Mouse (Mus musculus): ENCODE data around the gene Psmf1.

The Psmf1 gene

DNA sequence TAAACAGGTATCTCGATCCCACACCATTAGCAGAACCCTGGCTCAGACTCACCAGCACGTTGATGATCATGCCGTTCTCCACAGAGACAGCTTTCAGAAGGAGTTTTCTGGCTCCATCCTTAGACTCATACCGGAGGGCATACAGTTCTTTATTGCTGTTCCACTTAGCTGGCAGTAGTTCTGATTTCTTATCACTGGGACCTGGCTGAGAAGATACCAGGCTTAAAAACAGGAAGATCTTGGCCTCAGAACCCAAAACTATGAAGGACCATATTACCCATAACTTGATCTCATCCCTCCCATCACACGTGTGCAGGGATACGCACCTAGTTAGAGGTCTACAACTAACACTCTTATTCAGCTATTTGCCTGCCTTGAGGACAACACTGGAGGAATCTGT is 8.6 kb downstream of the Psmf1 start:
- 87% methylated on average over 6 of the region's 6 CpGs for WGBS

DNA sequence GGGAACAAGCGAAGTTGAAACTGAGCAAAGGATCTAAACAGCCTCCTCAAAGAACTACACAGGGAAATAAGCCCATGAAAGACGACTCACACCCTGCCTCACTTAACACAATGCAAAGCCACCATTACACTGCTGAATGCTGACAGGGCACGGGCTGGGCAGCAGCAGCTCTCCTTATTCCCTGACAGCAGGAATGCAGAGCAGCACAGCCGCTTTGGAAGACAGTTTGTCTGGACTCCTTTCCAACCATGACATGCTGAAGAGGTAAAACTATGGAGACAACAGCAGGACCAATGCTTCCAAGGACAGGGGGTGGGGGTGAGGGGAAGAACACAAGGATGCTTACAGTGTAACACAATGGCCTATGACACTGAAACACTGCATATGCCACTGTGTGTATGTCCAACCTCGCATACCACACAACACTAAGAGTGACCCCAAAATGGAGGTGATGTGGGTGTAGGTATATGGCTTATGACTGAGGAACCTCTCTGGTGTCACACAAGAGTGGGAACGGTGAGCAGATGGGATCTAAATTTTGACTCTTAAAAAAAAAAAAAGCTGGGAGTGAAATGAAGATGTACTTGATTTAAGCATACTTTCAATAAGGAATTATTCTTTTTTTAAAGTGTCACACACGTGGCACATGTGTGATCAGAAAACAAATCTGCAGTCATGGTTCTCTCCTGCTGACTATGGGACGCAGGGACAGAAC is 10.7 kb downstream of the Psmf1 start:
- 53% methylated on average over 8 of the region's 8 CpGs for WGBS

DNA sequence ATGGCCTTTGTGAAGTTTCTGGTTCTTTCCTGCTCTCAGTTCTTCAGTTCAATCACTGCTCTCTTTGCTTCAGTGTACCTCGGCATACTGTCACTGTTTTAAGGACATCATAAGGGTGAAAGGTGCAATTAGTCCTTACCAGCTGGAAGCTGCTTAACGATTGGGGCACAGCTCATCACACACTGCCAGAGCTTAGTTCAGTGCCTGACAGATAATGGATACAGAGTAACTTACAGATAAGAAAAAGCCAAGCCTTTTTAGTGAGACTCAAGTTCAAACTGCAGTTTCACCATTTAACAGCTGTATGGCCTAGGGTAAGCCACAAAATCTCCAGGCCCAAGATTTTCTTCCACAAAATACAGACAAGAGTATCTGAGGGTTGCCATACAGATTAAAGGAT is 19.9 kb downstream of the Psmf1 start:
- 81% methylated on average over 2 of the region's 2 CpGs for WGBS

DNA sequence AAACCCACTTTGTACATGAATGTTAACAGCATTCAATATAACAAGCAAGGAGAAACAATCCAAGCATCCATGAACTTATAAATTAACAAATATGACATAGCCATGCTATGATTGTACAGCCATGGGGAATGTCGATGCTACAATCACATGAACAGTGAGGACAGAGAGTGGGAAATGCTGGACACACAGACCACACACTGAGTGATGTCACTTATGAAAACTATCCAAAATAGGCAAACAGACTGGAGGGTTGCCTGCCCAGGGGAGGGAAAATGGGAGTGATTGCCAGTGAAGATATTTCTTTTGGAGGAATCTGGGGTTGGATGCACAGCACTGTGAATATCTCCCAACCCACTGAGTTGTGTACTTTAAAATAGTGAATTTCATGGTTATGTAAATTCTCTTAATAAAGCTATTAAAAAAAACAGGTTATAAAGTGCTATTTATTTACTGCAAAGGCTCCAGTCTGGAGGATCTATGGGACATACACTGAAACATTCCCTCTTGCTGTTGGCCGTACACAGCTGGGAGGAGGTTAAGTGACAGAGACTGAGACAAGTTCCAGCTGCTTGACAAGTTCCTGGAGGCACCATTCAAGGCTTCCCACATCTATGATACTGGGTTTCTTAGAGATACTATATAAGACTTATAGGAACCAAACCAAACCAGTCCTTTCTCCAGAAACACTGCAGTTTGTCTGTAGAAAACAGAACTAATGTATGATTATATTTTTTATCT is 27.5 kb downstream of the Psmf1 start:
- 74% methylated on average over 2 of the region's 2 CpGs for WGBS

DNA sequence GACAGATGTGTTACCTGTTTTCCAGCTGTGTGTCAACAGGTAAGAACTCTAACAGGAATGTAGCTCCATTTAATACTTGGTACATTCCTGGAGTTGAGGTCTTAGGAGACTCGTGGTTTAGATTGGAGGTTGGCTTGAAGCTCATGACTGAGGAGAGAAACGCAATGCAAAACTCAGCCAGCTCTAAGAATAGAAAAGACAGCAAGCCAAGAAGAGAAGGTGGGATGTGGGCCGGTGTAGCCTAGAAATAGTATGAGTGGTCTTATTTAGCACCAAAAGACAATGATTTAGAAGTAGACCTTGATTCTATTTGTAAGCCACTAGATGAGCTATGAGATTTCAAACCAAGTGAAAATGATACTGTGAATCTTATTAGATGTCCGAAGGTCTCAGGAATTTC is 28.5 kb downstream of the Psmf1 start:
- 54% methylated on average over 4 of the region's 4 CpGs for WGBS

DNA sequence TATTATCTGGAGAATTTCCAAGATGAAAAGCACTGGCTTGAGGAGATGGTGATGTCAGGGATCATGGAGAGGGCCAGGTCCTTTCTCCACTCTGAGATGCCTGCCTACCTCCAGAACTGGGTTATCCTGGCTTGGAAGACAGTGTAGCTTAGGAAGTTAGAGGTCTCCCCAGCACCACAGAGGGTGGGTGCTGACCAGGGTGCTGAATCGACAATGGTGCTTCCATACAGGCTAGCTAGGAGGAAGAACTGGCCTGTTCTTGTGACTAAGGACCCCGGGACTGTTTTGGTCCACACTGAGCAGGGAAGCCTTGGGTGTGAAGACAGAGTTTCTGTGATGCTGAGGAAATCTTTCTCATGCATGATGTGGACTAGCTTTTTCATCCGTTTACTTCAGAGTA is 31.3 kb downstream of the Psmf1 start:
- WGBS = 38% methylated on average over 3 of the region's 3 CpGs

DNA sequence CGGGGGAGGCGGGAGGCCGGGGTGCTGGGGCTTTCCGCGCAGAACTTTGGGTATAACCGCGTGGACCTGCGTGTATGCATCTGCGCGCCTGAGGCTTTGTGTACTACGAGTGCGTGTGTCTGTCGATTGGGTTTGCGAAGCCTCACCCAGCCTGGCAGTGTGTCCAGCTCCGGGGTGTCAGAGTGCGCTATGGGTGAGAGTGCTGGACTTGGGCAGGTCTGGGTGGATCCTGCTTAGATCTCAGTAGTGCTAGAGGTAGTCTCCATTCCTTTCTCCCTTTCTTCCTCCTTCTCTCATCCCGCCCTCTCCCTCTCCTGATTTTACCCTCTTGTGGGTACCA is 41.2 kb downstream of the Psmf1 start:
- 2% methylated on average over 17 of the region's 17 CpGs for WGBS

DNA sequence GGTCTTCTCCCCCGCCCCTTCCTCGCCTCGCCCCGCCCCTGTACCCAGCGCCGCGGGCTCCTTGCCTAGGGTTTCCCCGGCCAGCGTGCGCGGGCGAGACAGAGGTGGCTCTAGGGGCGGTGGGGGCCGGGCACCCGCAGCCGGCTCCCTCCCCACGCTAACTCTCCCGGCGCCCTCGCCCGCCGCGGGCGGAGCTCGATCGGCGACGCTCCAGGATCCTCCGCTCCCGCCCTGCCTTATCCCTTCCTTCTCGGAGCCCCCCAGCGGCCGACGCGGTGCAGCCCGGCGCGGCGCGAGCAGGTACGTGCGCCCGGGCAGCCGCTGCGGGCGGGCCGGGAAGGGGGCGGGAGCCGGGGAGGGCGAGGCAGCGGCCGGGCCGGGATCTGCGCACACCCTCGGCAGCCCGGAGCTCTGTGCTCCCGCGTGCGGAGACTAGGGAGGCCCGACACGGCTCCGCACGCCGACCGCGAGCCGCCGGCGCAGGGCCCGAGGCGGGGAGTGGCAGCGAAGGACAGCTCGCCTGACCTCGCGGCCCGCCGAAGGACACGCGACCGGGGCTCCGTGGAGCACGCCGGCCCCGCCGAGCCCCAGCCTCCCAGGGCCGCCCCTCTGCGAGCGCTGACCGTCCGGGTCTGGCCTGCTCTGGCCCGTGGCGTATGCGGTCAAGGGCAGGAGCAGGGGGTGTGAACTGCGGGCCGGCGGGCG is 41.7 kb downstream of the Psmf1 start:
- under 1% methylated on average over 96 of the region's 97 CpGs for WGBS

DNA sequence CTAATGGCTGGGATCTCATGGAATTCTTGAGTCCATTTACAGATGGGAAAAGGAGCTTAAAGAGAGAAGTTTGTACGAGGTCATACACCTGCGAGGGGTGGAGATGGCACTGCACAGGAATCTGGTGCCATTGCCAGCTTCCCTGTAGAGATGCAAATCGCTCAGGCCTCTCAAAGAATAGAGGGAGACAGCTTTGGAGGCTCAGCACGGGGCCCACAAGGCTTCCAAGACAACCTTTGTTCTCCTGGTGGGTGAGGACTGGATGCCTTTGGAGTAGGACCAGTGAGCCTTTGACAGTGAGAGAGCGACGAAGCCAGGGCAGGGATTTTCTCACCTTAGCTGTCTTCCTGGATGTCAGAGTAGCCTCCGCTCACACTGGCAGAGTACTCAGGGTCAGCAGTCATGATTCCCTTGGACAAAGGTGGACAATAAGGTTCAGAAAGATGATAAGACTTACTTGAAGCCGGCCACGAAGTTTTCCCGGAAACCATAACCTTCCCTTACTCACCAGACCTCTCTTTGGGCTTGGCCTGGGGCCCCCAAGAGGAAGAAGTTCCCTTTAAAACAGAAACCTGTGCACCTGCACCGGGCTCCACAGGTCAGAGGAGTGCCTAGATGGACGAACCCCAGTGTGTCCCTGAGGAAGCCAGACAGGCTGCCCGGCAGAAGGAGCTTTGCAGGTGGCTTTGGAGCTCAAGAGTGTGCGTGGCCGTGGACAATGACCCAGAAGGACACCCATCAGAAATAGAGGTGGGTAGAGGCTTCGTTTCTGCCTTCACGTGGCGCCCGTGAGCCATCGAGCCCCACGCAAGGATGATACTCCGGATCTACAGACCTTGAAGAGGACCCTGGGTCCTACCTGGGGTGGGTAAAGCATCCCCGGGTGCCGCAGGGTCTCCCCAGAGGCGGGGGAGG is 42.5 kb downstream of the Psmf1 start, which contains the start of gene Tmem74b:
TSS of gene Tmem74b (plus strand) at position 778 of the 915 bp plus-strand sequence.
- 21% methylated on average over 25 of the region's 25 CpGs for WGBS

DNA sequence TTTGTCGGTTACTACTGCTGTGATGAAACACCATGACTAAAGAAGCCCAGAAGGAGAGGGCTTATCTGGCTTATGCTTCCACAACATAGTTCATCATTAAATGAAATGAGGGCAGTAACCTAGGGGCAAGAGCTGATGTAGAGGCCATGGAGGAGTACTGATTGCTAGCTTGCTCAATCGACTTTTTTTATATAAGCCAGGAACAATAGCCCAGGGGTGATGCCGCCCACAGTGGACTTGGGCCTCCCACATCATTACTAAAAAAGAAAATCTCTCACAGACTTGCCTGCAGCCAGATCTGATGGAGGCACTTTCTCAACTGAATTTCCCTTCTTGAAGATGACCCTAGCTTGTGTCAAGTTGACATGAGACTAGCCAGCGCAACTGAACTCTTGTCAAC is 61.0 kb downstream of the Psmf1 start:
- WGBS = 84% methylated on average over 4 of the region's 4 CpGs

DNA sequence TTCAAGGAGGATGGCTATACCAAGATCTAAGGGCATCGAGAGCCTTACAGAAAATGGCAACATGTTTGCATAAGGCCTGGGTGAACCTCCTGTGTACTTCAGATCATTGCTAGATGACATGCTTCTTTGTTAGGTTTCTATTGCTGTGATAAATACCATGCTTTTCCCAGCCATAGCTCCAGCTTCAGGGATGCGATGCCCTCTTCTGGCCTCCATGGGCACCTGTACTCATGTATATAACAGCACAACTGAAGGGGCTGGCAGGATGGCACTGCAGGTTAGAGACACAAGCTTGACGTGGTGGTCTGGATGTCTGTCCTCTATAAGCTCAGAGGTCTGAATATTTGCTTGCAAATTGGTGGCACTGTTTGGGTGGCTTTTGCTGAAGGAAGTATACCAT is 61.6 kb downstream of the Psmf1 start:
- WGBS = 58% methylated on average over 3 of the region's 3 CpGs

DNA sequence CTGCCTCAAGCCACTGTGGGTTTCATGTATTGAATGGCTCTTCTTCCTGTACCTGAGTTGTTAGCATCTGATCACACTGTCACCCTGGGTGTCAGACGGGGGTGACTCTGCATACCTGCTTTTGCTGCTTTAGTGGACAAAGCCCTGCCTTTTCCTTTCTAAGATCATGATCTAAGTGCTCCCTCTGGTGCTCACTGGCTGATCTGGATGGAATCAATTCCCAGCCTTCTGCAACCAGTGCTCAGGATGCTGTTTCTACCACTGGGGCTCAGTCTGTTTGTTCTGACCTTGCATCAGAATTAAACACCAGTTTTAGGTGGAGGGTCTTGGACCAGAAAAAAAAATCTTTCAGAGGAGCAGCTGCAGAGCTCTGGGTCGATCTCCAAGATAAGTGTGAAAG is 67.8 kb downstream of the Psmf1 start:
- WGBS = 61% methylated on average over 2 of the region's 2 CpGs

DNA sequence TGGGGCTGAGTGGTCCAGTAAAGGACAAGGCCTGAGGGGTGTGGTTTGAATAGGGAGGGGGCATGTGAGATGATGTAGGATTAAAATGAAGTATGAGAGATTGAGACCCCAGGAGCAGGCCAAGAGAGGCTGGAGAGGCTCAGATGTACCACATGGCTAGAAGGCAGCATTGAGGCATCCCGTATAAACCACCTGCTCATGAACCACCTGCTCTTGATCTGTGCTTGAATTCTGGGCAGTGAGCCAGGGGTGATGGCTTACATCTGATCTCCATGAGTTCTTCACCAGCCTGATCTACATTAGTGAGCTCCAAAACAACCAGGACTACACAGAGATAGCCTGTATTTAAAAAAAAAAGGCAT is 73.0 kb downstream of the Psmf1 start:
- 53% methylated on average over 1 of the region's 1 CpGs for WGBS

DNA sequence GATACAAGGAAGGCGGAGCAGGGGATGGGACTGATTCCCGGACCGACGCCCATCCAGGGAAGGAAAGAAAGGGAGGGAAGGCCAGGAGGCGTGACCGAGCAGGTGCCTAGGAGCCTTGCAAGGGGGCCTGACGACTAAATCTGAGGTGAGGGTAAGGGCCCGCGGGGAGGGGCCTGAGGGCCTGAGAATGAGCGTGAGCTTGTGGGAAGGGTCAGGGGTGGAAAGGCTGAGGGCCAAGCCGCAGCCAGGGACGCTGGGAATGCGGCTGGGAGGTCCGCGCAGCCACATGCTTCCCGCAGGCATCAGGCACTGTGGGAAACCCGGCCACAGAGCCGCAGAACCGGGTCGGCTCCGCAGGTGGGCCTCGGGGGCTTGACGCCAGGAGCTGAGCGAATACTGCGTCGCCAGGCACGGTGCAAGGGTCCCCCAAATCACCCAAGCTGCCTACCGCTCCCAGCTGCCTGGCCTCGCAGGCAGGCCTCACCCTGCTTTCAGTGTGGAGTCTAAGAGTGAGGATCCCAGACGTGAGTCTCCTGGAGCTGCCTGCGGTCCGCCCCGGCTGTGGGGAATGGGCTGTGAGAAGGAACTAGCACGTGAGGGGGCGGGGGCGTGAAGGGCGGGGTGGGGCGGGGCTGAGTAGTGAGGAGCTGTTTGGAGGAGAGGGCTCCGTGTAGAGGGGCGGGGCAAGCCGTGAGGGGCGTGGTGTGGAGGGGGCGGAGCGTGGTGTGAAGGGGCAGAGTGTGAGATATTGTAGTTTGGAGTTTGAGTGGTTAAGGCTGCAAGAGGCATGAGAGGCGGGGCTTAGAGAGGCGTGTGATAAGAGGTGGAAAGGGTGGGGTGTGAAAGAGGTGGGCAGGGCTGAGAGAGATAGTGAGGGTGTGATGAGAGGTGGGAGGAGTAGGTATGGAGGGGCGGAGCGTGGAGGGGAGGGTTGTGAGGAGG is 73.7 kb downstream of the Psmf1 start:
- 35% methylated on average over 48 of the region's 48 CpGs for WGBS

DNA sequence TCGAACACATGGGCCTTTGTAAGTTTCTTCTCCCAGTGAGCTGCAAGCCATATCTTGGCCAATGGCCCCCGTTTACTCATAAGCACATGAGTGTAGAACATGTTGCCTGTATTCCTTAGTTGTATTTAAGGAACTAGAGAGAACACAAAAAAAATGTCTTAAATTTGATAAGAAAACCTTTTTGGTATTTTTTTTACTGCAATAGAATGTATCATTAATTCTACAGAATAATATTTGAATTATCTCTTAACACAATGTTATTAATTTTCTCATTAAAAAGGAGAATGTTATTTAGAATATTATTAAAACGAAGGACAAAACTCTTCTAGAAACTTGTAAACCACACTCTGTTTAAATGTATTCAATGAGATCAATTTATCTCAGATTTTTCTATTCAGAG is 75.6 kb downstream of the Psmf1 start, which contains the start of gene Rad21l:
TSS of gene Rad21l (minus strand) at position 101 of the 400 bp plus-strand sequence.
- WGBS = 82% methylated on average over 3 of the region's 3 CpGs

All from cerebral cortex, adult 2 months (tissue).